Mouse (Mus musculus) embryonic facial prominence, embryonic 14.5 days (tissue): ENCODE measurements around the gene Eif3k. TPM values are rescaled to one million over a fixed set of nuclear protein-coding genes. Genes with fewer than 3 reads are reported as not detected.
A peak's percentile ranks its signal among the peaks of the same experiment; 100 is the strongest.

Experiments
- ATAC-seq: fragments of 200-750 bp; cut with Nextera tagmentation; 2 replicates; pipeline ENCODE4 v1.8.0; 2017; ENCODE audit warnings: low read depth, moderate number of reproducible peaks, moderate TSS enrichment
- DNase-seq: peaks from one replicate; pipeline ENCODE4 v3.0.0-alpha.2; 2015; ENCODE audit warnings: low spot score
- H3K27ac ChIP-seq: fragments of 300-500 bp; sonication (generic); replicated peaks from 2 replicates; pipeline ENCODE4 v1.5.1; 2014; ENCODE audit warnings: low read depth, mild to moderate bottlenecking, low read length, moderate library complexity
- H3K27me3 ChIP-seq: fragments of 300-500 bp; sonication (generic); replicated peaks from 2 replicates; pipeline ENCODE4 v1.6.1; 2014; ENCODE audit warnings: low read length; ENCODE audit not compliant: control insufficient read depth, insufficient read depth
- H3K36me3 ChIP-seq: fragments of 300-500 bp; sonication (generic); 2 replicates; pipeline ENCODE4 v1.6.1; 2014; ENCODE audit warnings: low read length, mixed read lengths; ENCODE audit not compliant: control insufficient read depth, insufficient read depth
- H3K4me1 ChIP-seq: fragments of 300-500 bp; sonication (generic); 2 replicates; pipeline ENCODE4 v1.6.1; 2014; ENCODE audit warnings: antibody characterized with exemption, low read length; ENCODE audit not compliant: control insufficient read depth, insufficient read depth
- H3K4me2 ChIP-seq: fragments of 300-500 bp; sonication (generic); 2 replicates; pipeline ENCODE4 v1.6.1; 2014; ENCODE audit warnings: low read depth, mild to moderate bottlenecking, low read length, moderate library complexity, mixed read lengths
- H3K4me3 ChIP-seq: fragments of 300-500 bp; sonication (generic); 2 replicates; pipeline ENCODE4 v1.5.1; 2014; ENCODE audit warnings: low read depth, mild to moderate bottlenecking, low read length
- H3K9ac ChIP-seq: fragments of 300-500 bp; sonication (generic); 2 replicates; pipeline ENCODE4 v1.6.1; 2014; ENCODE audit warnings: low read depth, mild to moderate bottlenecking, low read length, moderate library complexity, mixed read lengths
- H3K9me3 ChIP-seq: fragments of 300-500 bp; sonication (generic); 2 replicates; pipeline ENCODE4 v1.6.1; 2016; ENCODE audit warnings: low read length; ENCODE audit not compliant: control insufficient read depth
- WGBS: fragments of 180-500 bp; shearing (Covaris S2); extraction: QIAGEN DNeasy Blood & Tissue Kit; methylation state at CpG from one replicate; pipeline ENCODE4 v1.1.7; 2014; 5-methylcytosine and 5-hydroxymethylcytosine counted together
- polyA plus RNA-seq: library from polyadenylated mRNA; unstranded; fragments of >200 nt; fragmentation: Nextera tagmentation; extraction: Ambion mirVana; gene quantifications from 2 replicates; pipeline ENCODE4 v1.2.1, GENCODE M21; 2014

Gene Eif3k
- polyA plus RNA-seq, 1 experiment from 2014 or later: 403 TPM

DNA sequence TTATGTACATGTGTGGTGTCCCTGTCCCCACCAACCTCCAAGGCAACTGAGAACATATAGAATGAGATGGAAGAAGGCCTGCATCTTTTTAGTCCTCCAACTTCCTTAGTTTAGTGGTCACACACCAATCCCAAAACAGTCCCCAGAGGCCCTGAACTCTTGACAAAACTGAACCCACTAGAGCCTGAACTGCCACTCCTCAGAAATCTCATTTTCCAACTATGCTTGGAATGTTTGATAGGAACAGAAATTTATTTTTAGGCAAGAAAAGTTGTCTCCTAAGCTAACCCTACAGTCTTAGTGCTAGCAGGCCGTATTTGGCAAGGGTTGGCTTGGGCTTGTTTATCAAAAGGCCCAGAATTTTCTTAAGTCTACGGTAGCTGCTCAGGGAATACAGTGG lies 29.9 kb downstream of the Eif3k start:
- H3K4me3 ChIP-seq: no peak overlapping the region
- H3K4me2 ChIP-seq: no peak overlapping the region
- no peak for DNase-seq
- ATAC-seq: no peak
- WGBS: 71% methylated on average over 2 of the region's 2 CpGs
- peak overlapping the region; percentile 87; the same call in 1 of the 2 replicates for H3K27ac ChIP-seq
- H3K4me1 ChIP-seq: peaks cover 77% of the 10 kb centered on the region
- no peaks in the 10 kb centered on the region for H3K27me3 ChIP-seq
- H3K9ac ChIP-seq: no peak overlapping the region
- H3K36me3 ChIP-seq: peaks cover 18% of the 10 kb centered on the region
- H3K9me3 ChIP-seq: no peaks in the 10 kb centered on the region

DNA sequence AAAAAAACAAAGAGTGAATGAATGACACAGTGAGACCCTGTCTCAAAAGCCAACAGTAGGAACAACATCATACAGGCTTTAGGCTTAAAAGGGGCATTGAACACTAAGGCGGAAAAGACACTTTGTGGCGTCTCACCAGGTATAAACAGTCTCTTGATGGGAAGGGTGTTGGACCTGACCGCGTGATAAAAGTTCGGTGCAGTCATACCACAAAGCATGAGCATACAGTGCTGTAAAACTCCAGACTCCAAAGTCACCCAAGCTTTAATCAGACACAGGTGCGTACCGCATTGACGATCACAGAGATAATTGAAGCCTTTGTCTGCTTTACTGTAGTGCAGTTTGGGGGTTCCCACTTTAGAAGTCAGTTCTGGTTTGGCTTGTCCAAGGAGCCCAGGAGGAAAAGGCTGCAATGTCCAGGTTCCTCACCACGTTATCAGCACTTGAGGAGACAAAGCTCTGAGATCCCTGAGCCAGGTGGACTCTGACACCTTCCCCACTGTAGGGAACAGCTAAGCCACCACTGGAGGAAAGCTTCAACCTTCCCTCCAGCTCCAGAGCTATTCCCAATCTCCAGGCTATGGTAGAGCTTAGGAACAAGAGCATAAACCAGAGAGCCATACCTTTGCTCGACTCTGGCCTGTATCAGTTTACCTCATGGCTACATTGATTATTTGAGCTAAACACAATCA lies 31.2 kb downstream of the Eif3k start:
- H3K4me1 ChIP-seq: peaks cover 83% of the 10 kb centered on the region
- no peaks in the 10 kb centered on the region for H3K27me3 ChIP-seq
- H3K27ac ChIP-seq: peak overlapping the region; percentile 18
- no peak overlapping the region for H3K9ac ChIP-seq
- peaks cover 12% of the 10 kb centered on the region; the same call in 1 of the 2 replicates for H3K36me3 ChIP-seq
- ATAC-seq: no peak
- no peak overlapping the region for H3K4me2 ChIP-seq
- no peaks in the 10 kb centered on the region for H3K9me3 ChIP-seq
- no peak for DNase-seq
- H3K4me3 ChIP-seq: no peak overlapping the region
- WGBS: 77% methylated on average over 10 of the region's 10 CpGs

DNA sequence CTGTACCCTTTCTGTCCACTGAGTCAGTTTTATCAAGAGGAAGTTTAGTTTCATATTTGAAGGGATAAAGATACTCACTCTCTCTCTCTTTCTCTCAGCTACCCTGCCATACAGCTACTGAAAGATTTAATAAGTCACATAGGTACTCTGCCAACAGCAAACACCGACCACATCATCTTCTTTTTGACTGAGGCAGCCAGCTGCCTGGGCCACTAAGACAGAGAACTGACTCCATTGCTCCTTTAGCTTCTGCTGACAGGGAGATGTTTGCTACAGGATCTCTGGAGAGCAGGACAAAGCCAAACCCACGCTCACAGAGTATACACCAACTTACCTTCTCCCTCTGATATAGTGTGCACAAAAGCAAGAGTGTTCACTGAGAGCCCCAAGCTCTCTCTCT lies 32.4 kb downstream of the Eif3k start:
- Histone ChIP-seq H3K27ac (peak overlapping the region; percentile 67; the same call in 1 of the 2 replicates), H3K9me3 (no peaks in the 10 kb centered on the region), H3K27me3 (no peaks in the 10 kb centered on the region), H3K36me3 (peaks cover 12% of the 10 kb centered on the region; the same call in 1 of the 2 replicates), H3K4me3 (no peak overlapping the region), H3K4me1 (peaks cover 86% of the 10 kb centered on the region), H3K9ac (peak overlapping the region; percentile 32; the same call in 1 of the 2 replicates), H3K4me2 (no peak overlapping the region)
- ATAC-seq (no peak), DNase-seq (no peak)
- 72% methylated on average over 2 of the region's 2 CpGs for WGBS

DNA sequence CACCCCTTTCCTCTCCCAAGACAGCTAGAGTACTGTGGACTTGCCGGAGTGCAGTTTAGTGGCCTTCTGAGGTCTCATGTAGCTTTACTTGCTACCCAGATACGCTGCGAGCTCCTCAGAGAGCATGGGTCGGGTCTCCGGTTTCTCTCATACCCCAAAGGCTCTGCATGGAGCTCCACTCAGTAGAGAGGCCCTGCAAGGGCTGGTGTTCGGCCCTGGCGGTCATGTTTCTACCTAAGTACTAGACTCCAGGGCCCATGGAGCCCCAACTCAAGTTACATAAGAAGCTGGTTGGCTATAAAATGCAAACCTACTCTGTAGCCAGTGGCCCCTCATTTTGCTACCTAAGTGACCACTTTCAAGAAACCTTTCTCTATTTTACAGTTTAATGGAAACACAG lies 32.9 kb downstream of the Eif3k start:
- H3K9me3 ChIP-seq: no peaks in the 10 kb centered on the region
- no peak overlapping the region for H3K4me2 ChIP-seq
- peak; percentile 50 for DNase-seq
- 0 out of 2 replicates have a peak overlapping the region, but pooled peaks have one; percentile 8 for H3K9ac ChIP-seq
- H3K36me3 ChIP-seq: peaks cover 12% of the 10 kb centered on the region; the same call in 1 of the 2 replicates
- 62% methylated on average over 7 of the region's 7 CpGs for WGBS
- H3K4me3 ChIP-seq: no peak overlapping the region
- peaks cover 86% of the 10 kb centered on the region for H3K4me1 ChIP-seq
- ATAC-seq: no peak; the same call in 1 of the 2 replicates
- H3K27ac ChIP-seq: peak overlapping the region; percentile 67
- no peaks in the 10 kb centered on the region for H3K27me3 ChIP-seq

DNA sequence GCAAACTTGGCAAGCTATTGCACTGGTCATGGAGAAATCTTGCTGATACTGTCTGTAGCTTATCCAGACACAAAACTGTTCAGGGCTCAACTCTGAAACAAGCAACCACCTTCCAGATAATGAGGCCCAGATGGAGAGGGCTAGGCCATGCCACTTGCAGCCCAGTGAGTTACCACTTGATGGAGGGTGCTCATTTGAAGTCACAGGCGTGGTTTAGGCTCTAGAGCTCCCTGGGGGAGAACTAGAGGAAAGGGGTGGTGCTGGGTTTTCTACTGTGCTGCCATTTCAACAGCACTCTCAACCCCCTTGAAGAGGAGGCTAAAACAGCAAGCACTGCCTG lies 35.4 kb downstream of the Eif3k start:
- Histone ChIP-seq H3K36me3 (peaks cover 20% of the 10 kb centered on the region), H3K9me3 (no peaks in the 10 kb centered on the region), H3K9ac (no peak overlapping the region), H3K4me2 (no peak overlapping the region), H3K4me3 (no peak overlapping the region), H3K27ac (peak overlapping the region; percentile 86), H3K27me3 (no peaks in the 10 kb centered on the region), H3K4me1 (peaks cover 77% of the 10 kb centered on the region)
- no peak for ATAC-seq
- 0% methylated on average over 1 of the region's 1 CpGs for WGBS
- DNase-seq: no peak

- Histone ChIP-seq H3K9me3 (no peaks in the 10 kb centered on the region), H3K4me2 (peak overlapping the region; percentile 8), H3K4me1 (peaks cover 71% of the 10 kb centered on the region), H3K4me3 (no peak overlapping the region), H3K27ac (peak overlapping the region; percentile 86), H3K36me3 (peaks cover 19% of the 10 kb centered on the region), H3K9ac (peak overlapping the region; percentile 45; the same call in 1 of the 2 replicates), H3K27me3 (no peaks in the 10 kb centered on the region)
- ATAC-seq (peak; percentile 72), DNase-seq (peak; percentile 86)
- WGBS: 11% methylated on average over 10 of the region's 10 CpGs
These were observed 36.0 kb downstream of the Eif3k start for GRCm38 (mm10) chr7:28945416-28946270.

DNA sequence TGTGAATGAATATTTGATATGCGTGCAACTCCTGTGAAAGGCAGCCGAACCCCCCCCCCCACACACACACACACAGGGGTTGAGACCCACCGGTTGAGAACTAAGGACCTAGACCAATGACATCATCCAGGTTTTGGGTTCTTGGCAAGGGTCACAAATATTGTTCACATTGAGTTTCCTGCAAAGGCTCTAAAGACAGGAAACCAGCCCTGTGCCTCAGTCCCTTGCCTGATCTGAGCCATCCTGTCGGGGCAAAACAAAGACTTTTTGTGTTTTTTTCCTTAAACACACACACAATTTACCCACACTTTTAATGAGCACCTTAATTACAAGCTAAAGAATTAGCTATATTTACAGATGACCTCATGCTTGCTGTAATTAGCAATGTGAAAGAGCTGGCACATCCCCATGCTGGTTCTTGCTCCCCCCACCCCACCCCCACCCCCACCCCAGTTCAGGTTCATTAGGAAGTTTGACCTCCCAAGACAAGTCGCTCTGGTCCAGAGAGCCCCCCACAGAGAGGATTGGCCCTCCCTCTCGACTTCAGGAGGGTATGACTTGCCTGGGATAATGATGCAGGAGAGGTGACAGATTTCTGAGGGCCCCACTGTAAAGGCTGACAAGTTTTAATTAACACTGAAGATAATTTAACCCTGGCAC lies 36.8 kb downstream of the Eif3k start:
- ATAC-seq (no peak), DNase-seq (no peak)
- 24% methylated on average over 6 of the region's 6 CpGs for WGBS
- Histone ChIP-seq H3K27ac (peak overlapping the region; percentile 86), H3K36me3 (peaks cover 14% of the 10 kb centered on the region), H3K4me1 (peaks cover 72% of the 10 kb centered on the region), H3K9me3 (no peaks in the 10 kb centered on the region), H3K4me2 (0 out of 2 replicates have a peak overlapping the region, but pooled peaks have one; percentile 8), H3K27me3 (no peaks in the 10 kb centered on the region), H3K4me3 (no peak overlapping the region), H3K9ac (peak overlapping the region; percentile 45; the same call in 1 of the 2 replicates)

- Histone ChIP-seq H3K9me3 (no peaks in the 10 kb centered on the region), H3K27me3 (no peaks in the 10 kb centered on the region), H3K9ac (no peak overlapping the region; the same call in 1 of the 2 replicates), H3K4me3 (no peak overlapping the region), H3K4me2 (no peak overlapping the region), H3K27ac (peak overlapping the region; percentile 86), H3K4me1 (peaks cover 70% of the 10 kb centered on the region), H3K36me3 (peaks cover 8% of the 10 kb centered on the region; the same call in 1 of the 2 replicates)
- WGBS: 28% methylated on average over 5 of the region's 5 CpGs
- DNase-seq (peak; percentile 83), ATAC-seq (peak; percentile 69)
These were observed 38.0 kb downstream of the Eif3k start for GRCm38 (mm10) chr7:28943451-28944180.
